Mouse (Mus musculus): ENCODE measurements around the gene Rnf152. TPM values are rescaled to one million over a fixed set of nuclear protein-coding genes. Genes with fewer than 3 reads are reported as not detected.

Gene Rnf152
- polyA plus RNA-seq (2012): not detected in 2 replicates

DNA sequence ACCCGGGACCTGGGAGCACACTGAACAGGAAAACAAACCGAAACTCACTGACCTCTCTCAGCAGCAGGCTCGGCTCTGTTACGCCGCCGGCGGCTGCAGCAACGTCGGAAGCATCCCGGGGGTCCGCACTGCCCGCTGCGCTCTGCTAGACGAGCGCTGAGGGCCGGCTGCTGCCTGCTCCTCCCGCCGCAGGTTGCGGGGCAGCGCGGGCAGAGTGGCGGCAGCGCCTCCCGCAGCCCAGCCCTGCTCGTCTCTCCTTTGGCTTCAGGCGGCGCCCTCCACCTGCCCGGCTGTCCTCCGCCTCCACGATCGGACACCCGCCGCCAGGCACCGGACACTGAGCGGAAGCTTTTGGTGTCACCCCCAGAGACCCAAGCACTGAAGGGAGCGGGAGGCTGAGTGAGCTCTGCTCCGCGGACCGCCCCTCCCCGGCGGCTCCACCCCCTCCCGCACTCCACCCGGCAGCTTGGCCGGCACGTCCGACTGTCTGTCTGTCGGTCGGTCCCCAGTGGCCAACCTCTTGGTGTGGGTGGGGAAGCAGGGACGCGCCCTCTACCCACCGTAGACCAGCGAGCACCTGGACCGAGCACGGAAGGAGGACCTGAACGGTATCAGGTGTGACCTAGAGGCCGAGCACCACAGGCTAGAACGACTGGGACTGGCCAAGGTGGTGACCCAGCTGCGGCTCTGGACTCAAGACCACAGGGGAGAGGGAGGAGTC, at the start of gene Rnf152:
TSS of gene Rnf152 (minus strand) at position 420 of the 721 bp plus-strand sequence.
- TF ChIP-seq GATA1 (IDR thresholded peaks at IDR 0.05; ENCODE audit: low read length): no peak

DNA sequence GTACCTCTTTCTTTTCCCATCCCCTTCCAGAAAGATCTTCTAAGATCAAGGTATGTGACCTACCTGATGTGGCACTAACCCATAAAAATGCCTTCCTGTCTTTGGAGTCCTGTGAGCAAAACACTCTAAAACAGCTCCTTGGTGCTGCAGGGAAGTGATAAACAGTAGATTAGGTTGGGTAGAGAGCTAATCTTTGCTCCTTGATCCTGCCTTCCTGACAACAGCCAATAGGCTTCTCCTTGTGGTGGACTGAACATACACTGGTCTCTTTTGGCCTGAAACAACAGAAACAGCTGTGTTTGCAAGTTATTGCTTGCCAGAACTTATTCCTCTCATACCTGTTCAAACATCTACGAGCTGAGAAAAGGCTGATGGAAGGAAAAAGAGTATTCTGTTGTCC, 46.3 kb upstream of the Rnf152 start:
- TF ChIP-seq GATA1 (IDR thresholded peaks at IDR 0.05; ENCODE audit: low read length): no peak

DNA sequence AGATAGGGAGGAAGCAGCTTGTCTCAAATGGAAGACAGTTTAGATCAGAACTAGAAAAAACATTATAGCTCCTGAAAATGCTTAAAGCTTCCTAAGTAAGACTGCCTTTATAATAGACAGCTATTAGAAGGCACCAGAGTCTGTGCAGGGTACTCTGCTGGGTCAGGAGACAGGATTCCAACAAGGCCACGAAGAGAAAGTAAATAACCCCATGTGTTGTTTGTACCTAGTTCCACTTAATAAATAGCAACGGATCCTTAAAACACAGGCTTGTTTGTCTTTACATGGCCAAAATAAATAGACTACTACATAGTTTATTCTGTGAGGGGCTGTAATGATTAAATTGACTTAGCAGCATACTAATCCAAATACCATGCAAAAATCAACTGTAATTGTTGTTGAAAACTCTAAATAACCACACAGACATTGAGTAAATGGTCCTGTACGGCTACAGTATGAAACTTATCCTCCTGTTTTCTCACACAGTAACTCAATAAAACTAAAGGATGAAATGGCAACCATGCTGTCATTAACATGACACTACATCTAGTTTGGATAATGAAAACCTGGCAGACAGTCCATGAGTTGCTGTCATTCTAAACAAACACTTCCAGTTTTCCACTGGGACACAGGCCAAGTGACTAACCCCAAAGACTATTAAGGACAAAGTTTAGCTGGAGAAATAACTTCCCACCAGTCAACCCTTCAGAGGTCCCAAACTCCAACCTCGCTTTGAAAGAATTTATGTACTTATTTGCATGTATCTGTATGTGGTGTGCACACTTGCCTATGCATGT, 27.8 kb upstream of the Rnf152 start:
- no peak for TF ChIP-seq GATA1 (IDR thresholded peaks at IDR 0.05; ENCODE audit: low read length)

- TF ChIP-seq GATA1 (IDR thresholded peaks at IDR 0.05; ENCODE audit: low read length): no peak
These were observed 21.0 kb upstream of the Rnf152 start for GRCm38 (mm10) chr1:105377546-105377945.

DNA sequence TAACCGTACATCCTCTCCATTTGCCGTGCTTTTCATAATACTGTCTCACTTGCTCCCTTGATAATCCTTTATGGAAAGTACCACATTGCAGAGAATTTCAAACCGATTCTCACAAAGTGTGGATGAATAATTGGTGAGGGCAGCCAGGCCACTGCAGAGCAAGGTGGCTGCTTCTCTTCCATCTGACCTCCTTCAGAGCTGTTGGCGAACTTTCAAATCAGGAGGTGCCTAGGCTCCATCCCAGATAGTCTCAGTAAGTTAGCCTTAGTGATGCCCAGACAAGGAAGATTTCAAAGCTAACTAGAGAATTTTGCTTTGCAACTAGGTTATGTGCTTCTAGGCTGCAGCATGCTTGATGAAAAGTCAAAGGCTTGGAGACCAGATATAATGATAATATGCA, 18.1 kb upstream of the Rnf152 start:
- no peak for TF ChIP-seq GATA1 (IDR thresholded peaks at IDR 0.05; ENCODE audit: low read length)

DNA sequence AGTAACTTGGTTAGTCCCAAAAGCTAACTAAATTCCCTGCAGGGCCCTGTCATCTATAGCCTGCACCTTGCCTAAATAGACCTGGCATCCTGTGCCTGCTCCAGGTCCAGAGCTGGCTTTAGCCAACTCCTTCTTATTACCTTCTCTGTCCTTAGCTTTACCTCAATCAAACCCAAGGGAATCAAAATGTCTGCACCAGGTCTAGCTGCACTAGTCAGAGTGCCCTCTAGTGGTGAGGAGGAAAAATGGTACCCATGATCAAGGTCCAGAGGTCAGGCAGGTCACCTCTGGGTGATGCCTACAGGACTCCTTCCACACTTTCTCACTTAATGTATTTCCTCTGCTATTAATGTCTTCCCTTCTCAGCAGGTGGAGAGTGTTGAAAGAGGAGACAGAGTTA, 6.2 kb upstream of the Rnf152 start:
- TF ChIP-seq GATA1 (IDR thresholded peaks at IDR 0.05; ENCODE audit: low read length): no peak

DNA sequence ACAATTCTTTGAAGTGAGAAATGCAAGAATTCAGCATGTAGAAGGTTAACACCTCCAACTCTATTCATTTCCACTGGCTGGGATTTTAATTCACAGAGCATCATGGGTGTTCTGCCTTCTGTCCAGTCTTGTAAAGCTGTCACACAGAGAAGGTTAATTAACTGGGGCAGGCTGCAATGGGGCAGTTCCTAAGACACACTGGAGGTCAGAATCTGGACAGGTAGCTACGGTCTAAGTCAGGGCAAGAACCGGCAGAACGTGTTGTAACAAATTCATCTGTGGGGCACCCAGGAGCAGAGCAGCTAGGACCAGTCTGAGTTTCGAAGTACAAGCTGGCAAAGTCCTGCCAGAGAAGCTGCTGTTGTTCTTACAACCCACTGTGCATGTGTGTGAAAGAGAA, 2.4 kb upstream of the Rnf152 start:
- no peak for TF ChIP-seq GATA1 (IDR thresholded peaks at IDR 0.05; ENCODE audit: low read length)

GRCm38 (mm10) chr1:105355910-105356290, 610 bp downstream of the Rnf152 start:
- TF ChIP-seq GATA1 (IDR thresholded peaks at IDR 0.05; ENCODE audit: low read length): no peak

DNA sequence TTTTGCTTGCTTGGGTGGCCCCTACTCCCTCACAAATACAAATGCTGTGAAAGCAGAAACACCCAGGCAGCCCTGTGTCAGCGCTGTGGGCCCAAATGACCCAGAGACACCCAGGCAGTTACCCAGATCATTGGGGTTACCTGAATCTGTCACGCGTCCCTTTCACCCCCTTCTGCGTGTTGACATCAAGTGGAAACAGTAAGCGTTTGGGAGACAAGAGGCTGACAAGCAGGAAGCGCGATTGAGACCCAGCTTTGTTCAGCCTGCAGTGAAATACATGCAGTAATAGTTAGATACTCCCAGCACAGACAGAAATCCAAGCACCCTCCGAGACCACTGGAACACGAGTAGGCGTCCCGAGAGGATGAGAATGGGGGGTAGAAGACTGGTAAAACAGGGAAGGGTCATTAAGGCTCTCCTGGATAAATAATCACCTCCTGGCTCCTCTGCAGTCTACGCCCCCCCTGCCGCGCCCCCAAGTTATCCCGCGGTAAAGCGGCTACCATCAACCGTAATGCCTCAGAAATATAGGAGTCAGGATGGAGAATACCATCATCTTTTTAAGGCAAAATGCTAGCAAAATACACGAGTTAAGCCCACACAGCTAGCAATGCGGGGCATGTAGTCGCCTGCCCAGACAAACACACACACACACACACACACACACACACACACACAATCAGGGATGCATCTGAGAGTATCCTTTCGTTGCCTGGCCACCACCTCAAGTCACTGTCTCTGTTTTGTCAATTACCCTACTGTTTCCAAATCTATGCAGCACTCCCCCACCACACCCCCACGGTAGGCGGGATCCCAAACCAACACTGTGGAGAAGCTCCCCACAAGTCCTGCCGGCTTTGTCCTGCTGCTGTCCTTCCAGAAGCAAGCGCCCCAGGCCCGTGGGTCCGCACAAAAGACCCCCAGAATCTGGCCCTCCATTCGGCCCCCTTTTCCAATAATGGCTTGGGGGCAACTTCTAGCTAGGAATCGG, 1.3 kb downstream of the Rnf152 start:
- no peak for TF ChIP-seq GATA1 (IDR thresholded peaks at IDR 0.05; ENCODE audit: low read length)

DNA sequence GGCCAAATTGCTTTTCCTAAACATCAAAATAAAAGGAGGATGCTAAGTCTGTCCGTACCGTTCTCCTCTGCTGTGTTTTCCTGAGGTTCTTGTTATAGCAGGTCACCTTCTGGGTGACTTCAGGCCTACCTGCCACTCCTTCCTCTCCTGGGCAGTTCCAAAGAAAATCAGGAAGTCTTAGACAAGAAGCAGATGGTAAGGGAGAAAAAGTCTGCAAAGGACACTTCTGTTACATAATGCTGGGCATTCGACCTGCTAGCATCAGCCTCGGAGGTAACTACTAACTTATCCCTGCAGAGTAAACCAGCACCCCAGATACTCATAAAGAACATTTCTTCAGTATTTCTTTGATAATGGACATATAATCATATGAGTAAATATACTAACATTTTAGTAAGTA, 4.7 kb downstream of the Rnf152 start:
- TF ChIP-seq GATA1 (IDR thresholded peaks at IDR 0.05; ENCODE audit: low read length): no peak

DNA sequence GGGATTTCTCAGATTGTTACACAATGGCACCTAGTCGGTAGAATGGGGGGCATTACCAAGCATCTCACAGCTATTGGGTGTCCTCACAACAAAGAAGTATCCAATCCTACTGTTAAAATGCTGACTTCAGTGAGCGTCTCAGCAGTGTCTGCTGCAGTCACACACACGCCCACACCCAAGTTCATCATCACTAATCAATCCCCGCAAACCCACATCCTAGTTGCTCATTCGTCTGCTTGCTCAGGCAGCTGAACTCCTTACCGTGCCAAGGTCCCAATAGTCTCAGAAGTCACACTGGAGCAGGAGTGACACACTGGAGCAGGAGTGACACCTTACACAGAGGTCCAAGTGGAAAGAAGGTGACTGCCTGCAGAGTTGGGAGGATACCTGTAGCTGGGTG, 14.2 kb downstream of the Rnf152 start:
- TF ChIP-seq GATA1 (IDR thresholded peaks at IDR 0.05; ENCODE audit: low read length): no peak

DNA sequence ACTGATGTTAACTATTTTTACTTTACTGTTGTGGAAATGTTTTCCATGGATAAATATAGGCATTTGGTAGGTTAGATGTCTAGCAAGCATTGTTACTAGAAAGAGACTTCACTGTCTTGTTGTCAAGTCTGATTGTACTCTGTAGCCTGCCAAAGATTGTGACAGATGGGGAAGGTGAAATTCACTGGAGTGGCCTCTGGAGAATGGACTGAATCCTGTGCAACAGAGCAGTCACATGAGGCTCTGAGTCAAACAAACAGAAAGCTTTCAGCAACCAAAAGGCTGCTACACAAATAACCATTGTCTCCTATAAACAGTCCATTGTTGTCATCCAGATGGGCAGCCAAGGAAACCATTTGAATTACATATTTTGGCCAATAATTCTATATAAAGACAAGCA, 15.6 kb downstream of the Rnf152 start:
- TF ChIP-seq GATA1 (IDR thresholded peaks at IDR 0.05; ENCODE audit: low read length): no peak

- no peak for TF ChIP-seq GATA1 (IDR thresholded peaks at IDR 0.05; ENCODE audit: low read length)
These were observed 19.1 kb downstream of the Rnf152 start for GRCm38 (mm10) chr1:105337397-105337796.

DNA sequence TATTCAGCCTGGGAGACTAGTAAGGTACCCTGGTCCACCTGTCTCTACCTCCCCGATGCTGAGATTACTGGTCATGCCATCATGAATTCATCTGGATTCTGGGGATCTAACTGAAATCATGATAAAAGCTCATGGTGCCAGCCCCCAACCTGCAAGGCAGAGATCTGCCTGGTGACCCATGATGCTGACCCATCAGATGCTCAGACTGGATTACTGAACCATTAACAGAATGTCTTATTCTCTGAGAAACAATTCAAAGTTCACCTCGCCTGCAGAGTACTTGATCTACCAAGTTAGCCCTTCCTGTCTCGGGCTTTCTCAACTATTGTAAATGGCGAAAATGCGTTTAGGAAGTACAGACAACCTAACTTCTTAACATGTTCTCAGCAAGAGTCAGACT, 20.4 kb downstream of the Rnf152 start:
- TF ChIP-seq GATA1 (IDR thresholded peaks at IDR 0.05; ENCODE audit: low read length): no peak

GRCm38 (mm10) chr1:105332087-105332731, 24.3 kb downstream of the Rnf152 start:
- TF ChIP-seq GATA1 (IDR thresholded peaks at IDR 0.05; ENCODE audit: low read length): no peak

Measured in G1E-ER4 (cell line).